26 mouse cellular contexts compared by ENCODE assay signal in genomic region chr10:120926156-120926555, GRCm38 (mm10). TPM values are rescaled to one million over a fixed set of nuclear protein-coding genes. Genes with fewer than 3 reads are reported as not detected.
DNase-seq lines count a peak whose midpoint lies in the region; ATAC-seq and TF ChIP-seq lines count a peak whose summit lies in the region.
"Had no signal": no experiment of that assay in that cellular context is flagged by ENCODE, and none has a peak within 500 bp of the region (broad histone marks: within the 10 kb centered on the region; RNA-seq: fewer than 3 reads in every experiment).

No protein-coding gene starts in this region.

- no peak for DNase-seq in testis, postnatal 10 days (ENCODE audit: low spot score)
- DNase-seq in ES-E14 (ENCODE audit: low read depth, low spot score) (no peak), ZHBTc4 (ENCODE audit: low read depth, low spot score) (peak; percentile 60)
- DNase-seq in right cerebral cortex, postnatal 14 days, result no peak
- DNase-seq in midbrain, embryonic 14.5 days, result no peak
- DNase-seq in kidney, adult 2 months, result no peak
- DNase-seq: adrenal gland, adult 2 months; adrenal gland, postnatal 10 days; adrenal gland, postnatal 25 days; B cell, adult 2 months; cerebellum, adult 11 months; cerebellum, adult 18-20 months; cerebellum, adult 8-10 months; cerebellum, adult 9-11 months; cerebellum, postnatal 14 days; cerebellum, postnatal 36 days; embryo, embryonic 11 days; forebrain, postnatal 0 days had no signal

- WGBS in midbrain, embryonic 14.5 days, result 95% methylated on average over 8 of the region's 8 CpGs
- 92% methylated on average over 8 of the region's 8 CpGs for WGBS in kidney, adult 2 months

- H3K27me3 ChIP-seq in testis, adult 2 months (ENCODE audit: control insufficient read depth, insufficient read depth, low read length), result no peaks in the 10 kb centered on the region
- no peaks in the 10 kb centered on the region for H3K27me3 ChIP-seq in midbrain, embryonic 14.5 days (ENCODE audit: control insufficient read depth, insufficient read depth, low read length)
- H3K27me3 ChIP-seq in kidney, adult 2 months (replicated peaks; ENCODE audit: control insufficient read depth, insufficient read depth, low read length), result no peaks in the 10 kb centered on the region
- H3K27me3 ChIP-seq: CH12.LX; embryonic facial prominence, embryonic 13.5 days; embryonic facial prominence, embryonic 15.5 days; forebrain, embryonic 13.5 days; forebrain, embryonic 15.5 days had no signal

- 0 out of 2 replicates have a peak overlapping the region, but pooled peaks have one; percentile 6 for H3K4me3 ChIP-seq in testis, adult 2 months (ENCODE audit: control insufficient read depth, low read depth, low read length)
- peak overlapping the region; percentile 25 to 59; a peak in 3 of 4 replicates for H3K4me3 ChIP-seq in ES-E14 (ENCODE audit: insufficient read depth in 1 of 2, low read depth in 1 of 2, low read length in 2 of 2, poor library complexity in 1 of 2, severe bottlenecking in 1 of 2)
- no peak overlapping the region for H3K4me3 ChIP-seq in midbrain, embryonic 14.5 days (replicated peaks; ENCODE audit: low read depth, low read length)
- H3K4me3 ChIP-seq in kidney, adult 2 months (ENCODE audit: insufficient read depth, low read depth, low read length), result no peak overlapping the region
- H3K4me3 ChIP-seq: embryonic facial prominence, embryonic 13.5 days; embryonic facial prominence, embryonic 15.5 days; erythroblast, embryonic 14.5 days; forebrain, embryonic 13.5 days; forebrain, embryonic 15.5 days had no signal

- no peak for TF ChIP-seq CTCF in testis, adult 2 months (IDR thresholded peaks at IDR 0.05; ENCODE audit: control insufficient read depth, insufficient read depth, insufficient replicate concordance, low read depth, low read length)
- TF ChIP-seq CTCF in kidney, adult 2 months (conservative IDR thresholded peaks at IDR 0.05; ENCODE audit: insufficient read depth, insufficient read length, low read depth, low read length), result no peak

- no peak for ATAC-seq in midbrain, embryonic 14.5 days (ENCODE audit: low FRiP score, low TSS enrichment)
- ATAC-seq: CD4-positive, CD25-positive, alpha-beta regulatory T cell, adult 4 months; forebrain, embryonic 13.5 days; forebrain, embryonic 15.5 days; forebrain, postnatal 0 days had no signal

- no peak overlapping the region for H3K4me2 ChIP-seq in midbrain, embryonic 14.5 days (ENCODE audit: low read length)
- H3K4me2 ChIP-seq: embryonic facial prominence, embryonic 13.5 days; embryonic facial prominence, embryonic 15.5 days; forebrain, embryonic 13.5 days; forebrain, embryonic 15.5 days had no signal

- H3K27ac ChIP-seq in testis, adult 2 months (ENCODE audit: control insufficient read depth, insufficient read depth, low read depth, low read length), result no peak overlapping the region
- no peak overlapping the region for H3K27ac ChIP-seq in ES-E14 (ENCODE audit: insufficient read depth, low read depth, low read length, poor library complexity, severe bottlenecking)
- H3K27ac ChIP-seq in midbrain, embryonic 14.5 days (replicated peaks; ENCODE audit: low read depth, low read length), result no peak overlapping the region
- no peak overlapping the region for H3K27ac ChIP-seq in kidney, adult 2 months (ENCODE audit: insufficient read depth, low read depth, low read length)
- H3K27ac ChIP-seq: embryonic facial prominence, embryonic 13.5 days; embryonic facial prominence, embryonic 15.5 days; forebrain, embryonic 13.5 days; forebrain, embryonic 15.5 days had no signal

- no peaks in the 10 kb centered on the region for H3K9me3 ChIP-seq in ES-E14 (ENCODE audit: control insufficient read depth, insufficient read depth, low read depth, low read length)
- H3K9me3 ChIP-seq in midbrain, embryonic 14.5 days (ENCODE audit: control insufficient read depth, low read length), result no peaks in the 10 kb centered on the region
- H3K9me3 ChIP-seq: embryonic facial prominence, embryonic 13.5 days; embryonic facial prominence, embryonic 15.5 days; forebrain, embryonic 13.5 days; forebrain, embryonic 15.5 days had no signal

- H3K9ac ChIP-seq in ES-E14 (ENCODE audit: insufficient read depth, low read depth, low read length, poor library complexity, severe bottlenecking), result no peak overlapping the region
- H3K9ac ChIP-seq in midbrain, embryonic 14.5 days (replicated peaks; ENCODE audit: low read length), result no peak overlapping the region
- H3K9ac ChIP-seq: embryonic facial prominence, embryonic 13.5 days; embryonic facial prominence, embryonic 15.5 days; forebrain, embryonic 13.5 days; forebrain, embryonic 15.5 days; forebrain, postnatal 0 days had no signal

- H3K4me1 ChIP-seq in testis, adult 2 months (ENCODE audit: control insufficient read depth, insufficient read depth, low read length), result no peaks in the 10 kb centered on the region; the same call in 1 of the 2 replicates
- H3K4me1 ChIP-seq in ES-E14 (ENCODE audit: control insufficient read depth in 2 of 2, insufficient read depth in 2 of 2, low read length in 2 of 2, poor library complexity in 1 of 2), result no peaks in the 10 kb centered on the region; a peak in 1 of 4 replicates
- no peaks in the 10 kb centered on the region for H3K4me1 ChIP-seq in midbrain, embryonic 14.5 days (ENCODE audit: control insufficient read depth, insufficient read depth, low read length)
- no peaks in the 10 kb centered on the region for H3K4me1 ChIP-seq in kidney, adult 2 months (ENCODE audit: control insufficient read depth, insufficient read depth, low read length)
- H3K4me1 ChIP-seq: embryonic facial prominence, embryonic 13.5 days; embryonic facial prominence, embryonic 15.5 days; forebrain, embryonic 13.5 days; forebrain, embryonic 15.5 days had no signal

- peaks cover 3% of the 10 kb centered on the region for H3K36me3 ChIP-seq in testis, adult 2 months (ENCODE audit: control insufficient read depth, insufficient read depth, low read length)
- H3K36me3 ChIP-seq in ES-E14 (ENCODE audit: control insufficient read depth, insufficient read depth, low read length, poor library complexity, severe bottlenecking), result peaks cover 12% of the 10 kb centered on the region; the same call in 1 of the 2 replicates
- H3K36me3 ChIP-seq in midbrain, embryonic 14.5 days (ENCODE audit: control insufficient read depth, insufficient read depth, low read length), result peaks cover 23% of the 10 kb centered on the region
- H3K36me3 ChIP-seq in kidney, adult 2 months (ENCODE audit: control insufficient read depth, insufficient read depth, low read length), result no peaks in the 10 kb centered on the region; the same call in 1 of the 2 replicates

- in situ Hi-C loops in ES-E14 (cut with MboI; ENCODE audit: low sequenced_read_pairs in 2 of 2, unreplicated experiment in 2 of 2), result no loop called here

- TF ChIP-seq POLR2A in testis, adult 2 months (IDR thresholded peaks at IDR 0.05; ENCODE audit: control insufficient read depth, low read depth, low read length), result no peak
- no peak for TF ChIP-seq POLR2A in kidney, adult 2 months (IDR thresholded peaks at IDR 0.05; ENCODE audit: low read depth, low read length)

TF ChIP-seq in ES-E14, 5 proteins besides CTCF, POLR2A, EP300 and RAD21:
- TF ChIP-seq HCFC1 (IDR thresholded peaks at IDR 0.05; ENCODE audit: borderline replicate concordance, insufficient read depth, low read length) (no peak), ZNF384 (IDR thresholded peaks at IDR 0.05; ENCODE audit: low read depth, low read length) (no peak), ZC3H11A (IDR thresholded peaks at IDR 0.05; ENCODE audit: borderline replicate concordance, low read depth, low read length) (no peak), CHD2 (IDR thresholded peaks at IDR 0.05; ENCODE audit: low read depth, low read length) (no peak), MAFK (IDR thresholded peaks at IDR 0.05; ENCODE audit: insufficient read depth, low read depth, low read length) (no peak)

RNA-seq across cellular contexts. Expression of gene Msrb3, which starts 27.3 kb away (rescaled TPM):
- 30.6 and 35.1 TPM in 2 replicates for polyA plus RNA-seq in testis, adult 2 months (2012; rRNA removed)
- 3.4 and 5.7 TPM in 2 replicates for total RNA-seq in ES-E14 (2012; rRNA removed)
- polyA plus RNA-seq in midbrain, embryonic 14.5 days (2014; fragmentation: Nextera tagmentation; extraction: Ambion mirVana), result 0.55 and 1.2 TPM in 2 replicates
- polyA plus RNA-seq in kidney, adult 2 months (2012; rRNA removed), result 7.8 and 9.4 TPM in 2 replicates
- total RNA-seq: CH12.LX had no signal
- polyA plus RNA-seq: erythroblast, embryonic 14.5 days had no signal

RNA-seq across cellular contexts. Expression of gene Lemd3, which starts 53.0 kb away (rescaled TPM):
- 6.0 and 6.6 TPM in 2 replicates for polyA plus RNA-seq in testis, adult 2 months (2012; rRNA removed)
- 21.0 and 23.6 TPM in 2 replicates for total RNA-seq in ES-E14 (2012; rRNA removed)
- polyA plus RNA-seq in midbrain, embryonic 14.5 days (2014; fragmentation: Nextera tagmentation; extraction: Ambion mirVana), result 6.4 and 6.6 TPM in 2 replicates
- 3.6 and 4.1 TPM in 2 replicates for polyA plus RNA-seq in kidney, adult 2 months (2012; rRNA removed)

Comparison
In these comparisons a context has a peak if more than half of its experiments do, and no peak if none do; other contexts are left out.
1. H3K4me3 ChIP-seq: peak in testis, adult 2 months (single experiment) and ES-E14 (2 of 2); none in midbrain, embryonic 14.5 days (single experiment) and kidney, adult 2 months (single experiment).